Mouse (Mus musculus) spleen, adult 2 months (tissue): Measurements from ENCODE around the gene Stom. TPM values are rescaled to one million over a fixed set of nuclear protein-coding genes. Genes with fewer than 3 reads are reported as not detected.

Source experiments
- DNase-seq, 2 experiments: peaks; one replicate each; pipeline versions ENCODE4 v3.0.0 to v3.0.0-alpha.2; 2012 to 2021; ENCODE audit warnings: low spot score in 2 of 2, low read depth in 1 of 2
- H3K27ac ChIP-seq: fragments of 200-500 bp; 2 replicates; pipeline ENCODE4 v1.5.1; 2012; ENCODE audit warnings: low read length, inconsistent platforms; ENCODE audit not compliant: insufficient read depth
- H3K27me3 ChIP-seq: fragments of 200-500 bp; 2 replicates; pipeline ENCODE4 v1.6.1; 2012; ENCODE audit warnings: mild to moderate bottlenecking, moderate library complexity, low read length, inconsistent platforms; ENCODE audit not compliant: control insufficient read depth, insufficient read depth
- H3K36me3 ChIP-seq: fragments of 200-500 bp; 2 replicates; pipeline ENCODE4 v1.6.1; 2012; ENCODE audit warnings: mild to moderate bottlenecking, low read length, inconsistent platforms; ENCODE audit not compliant: control insufficient read depth, insufficient read depth
- H3K4me1 ChIP-seq: fragments of 200-500 bp; 2 replicates; pipeline ENCODE4 v1.6.1; 2011; ENCODE audit warnings: inconsistent platforms; ENCODE audit not compliant: control insufficient read depth, insufficient read depth, insufficient read length
- H3K4me3 ChIP-seq: fragments of 200-500 bp; 2 replicates; pipeline ENCODE4 v1.5.1; 2011; ENCODE audit warnings: mild to moderate bottlenecking, inconsistent platforms; ENCODE audit not compliant: insufficient read depth, insufficient read length; ENCODE audit errors: extremely low read depth
- CTCF ChIP-seq: fragments of 200-500 bp; IDR thresholded peaks from 2 replicates; pipeline ENCODE4 v1.5.1; 2011; ENCODE audit warnings: mild to moderate bottlenecking, inconsistent platforms; ENCODE audit not compliant: insufficient read depth, insufficient read length, insufficient replicate concordance; ENCODE audit errors: extremely low read depth
- POLR2A ChIP-seq: fragments of 200-500 bp; IDR thresholded peaks from 2 replicates; pipeline ENCODE4 v1.6.1; 2011; ENCODE audit warnings: low read depth, low read length, inconsistent platforms
- WGBS: fragments of 180-500 bp; shearing (Covaris S2); methylation state at CpG from one replicate; pipeline ENCODE4 v1.1.7; 2018; 5-methylcytosine and 5-hydroxymethylcytosine counted together
- polyA plus RNA-seq: library from polyadenylated mRNA; depleted of rRNA; stranded (reverse); fragments of >200 nt; gene quantifications from 2 replicates; pipeline ENCODE4 v1.2.3, GENCODE M21; 2012; rRNA removed

Stom gene
- polyA plus RNA-seq, 1 experiment: 41.9 TPM

GRCm38 (mm10) chr2:35267156-35267875 lies 69.5 kb downstream of the Stom start:
- Histone ChIP-seq H3K4me1 (no peaks in the 10 kb centered on the region; the same call in 1 of the 2 replicates), H3K36me3 (no peaks in the 10 kb centered on the region), H3K27ac (no peak overlapping the region), H3K27me3 (no peaks in the 10 kb centered on the region), H3K4me3 (no peak overlapping the region)
- WGBS: 88% methylated on average over 13 of the region's 13 CpGs
- TF ChIP-seq CTCF (no peak), POLR2A (no peak)
- DNase-seq: no peak

DNA sequence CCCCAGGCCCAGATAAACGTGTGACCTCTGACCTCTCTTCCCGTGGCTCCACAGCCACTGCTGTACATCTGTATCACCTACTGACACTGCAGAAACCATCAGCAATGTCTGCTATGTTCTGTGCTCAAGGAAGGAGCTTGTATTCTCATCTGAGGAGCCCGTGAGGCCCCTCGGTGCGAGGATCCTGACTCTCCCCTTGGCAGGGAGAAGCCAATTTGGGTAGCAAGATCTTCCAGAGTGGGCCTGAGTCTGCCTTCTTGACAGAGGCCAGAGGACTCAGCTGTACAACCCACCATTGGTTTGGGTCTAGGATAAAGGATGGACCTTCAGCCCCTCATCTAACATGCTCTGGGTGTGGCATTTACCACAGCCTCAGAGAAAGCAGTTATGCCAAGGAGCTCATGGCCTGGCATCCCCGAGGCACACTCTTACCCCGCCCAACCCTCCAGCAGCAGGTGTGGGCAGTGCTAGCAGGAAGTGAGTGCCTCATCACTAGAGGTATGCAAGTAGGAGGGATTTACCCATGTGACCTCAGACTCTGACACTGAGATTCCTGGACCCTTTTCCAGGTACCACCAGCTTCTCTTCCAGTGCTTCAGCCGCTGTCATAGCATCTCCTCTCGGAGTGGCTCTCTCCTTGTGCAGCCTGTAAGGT lies 70.4 kb downstream of the Stom start:
- Histone ChIP-seq H3K4me1 (no peaks in the 10 kb centered on the region; the same call in 1 of the 2 replicates), H3K36me3 (no peaks in the 10 kb centered on the region), H3K27me3 (no peaks in the 10 kb centered on the region), H3K4me3 (no peak overlapping the region), H3K27ac (no peak overlapping the region)
- TF ChIP-seq CTCF: no peak
- no peak for TF ChIP-seq POLR2A
- WGBS: 77% methylated on average over 9 of the region's 9 CpGs
- DNase-seq: no peak

DNA sequence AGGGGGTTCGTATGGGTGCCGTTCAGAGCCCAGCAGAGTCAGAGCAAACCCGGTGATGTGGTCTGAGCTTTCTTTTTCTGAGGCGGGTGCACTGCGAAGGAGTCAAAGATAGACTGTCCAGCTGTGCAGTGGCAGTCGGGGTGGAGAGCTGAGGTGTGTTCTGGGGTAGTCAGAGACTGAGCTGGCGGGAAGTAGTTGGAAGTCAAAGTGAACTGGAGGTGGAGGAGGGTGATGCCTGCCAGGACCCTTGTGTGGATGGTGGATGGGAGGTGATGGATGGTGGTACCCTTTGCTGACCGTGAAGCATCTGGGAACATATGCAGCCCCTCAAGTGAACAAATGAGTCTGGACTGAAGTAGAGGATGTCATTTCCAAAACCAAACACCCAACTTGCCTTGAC lies 71.0 kb downstream of the Stom start:
- H3K36me3 ChIP-seq: no peaks in the 10 kb centered on the region
- WGBS: 55% methylated on average over 8 of the region's 8 CpGs
- no peak for DNase-seq
- no peak overlapping the region for H3K4me3 ChIP-seq
- no peak overlapping the region for H3K27ac ChIP-seq
- no peaks in the 10 kb centered on the region for H3K27me3 ChIP-seq
- TF ChIP-seq POLR2A: no peak
- no peak for TF ChIP-seq CTCF
- no peaks in the 10 kb centered on the region; the same call in 1 of the 2 replicates for H3K4me1 ChIP-seq

DNA sequence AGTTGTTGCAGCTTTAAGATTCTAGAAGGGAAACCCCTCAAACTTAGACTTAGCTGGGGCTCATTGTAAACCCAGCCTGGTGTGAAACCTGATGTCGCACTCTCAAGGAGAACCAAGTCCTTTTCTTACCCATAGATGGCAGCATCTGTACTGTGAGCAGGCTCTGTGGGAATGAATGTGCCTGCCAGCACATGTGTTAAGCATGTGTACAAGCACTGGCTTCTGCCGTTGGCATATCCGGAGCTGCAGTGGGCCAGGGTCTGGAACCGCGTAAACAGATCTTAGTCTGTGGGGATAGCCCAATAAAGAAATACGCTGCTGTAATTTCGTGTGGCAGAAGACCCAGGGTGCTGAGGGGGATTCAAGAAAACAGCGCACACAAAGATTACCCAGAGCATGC lies 71.5 kb downstream of the Stom start:
- Histone ChIP-seq H3K27ac (no peak overlapping the region), H3K36me3 (no peaks in the 10 kb centered on the region), H3K4me1 (no peaks in the 10 kb centered on the region; the same call in 1 of the 2 replicates), H3K4me3 (no peak overlapping the region), H3K27me3 (no peaks in the 10 kb centered on the region)
- TF ChIP-seq POLR2A (no peak), CTCF (peak; percentile 40; the same call in 1 of the 2 replicates)
- 21% methylated on average over 8 of the region's 8 CpGs for WGBS
- peak; percentile 34 for DNase-seq

DNA sequence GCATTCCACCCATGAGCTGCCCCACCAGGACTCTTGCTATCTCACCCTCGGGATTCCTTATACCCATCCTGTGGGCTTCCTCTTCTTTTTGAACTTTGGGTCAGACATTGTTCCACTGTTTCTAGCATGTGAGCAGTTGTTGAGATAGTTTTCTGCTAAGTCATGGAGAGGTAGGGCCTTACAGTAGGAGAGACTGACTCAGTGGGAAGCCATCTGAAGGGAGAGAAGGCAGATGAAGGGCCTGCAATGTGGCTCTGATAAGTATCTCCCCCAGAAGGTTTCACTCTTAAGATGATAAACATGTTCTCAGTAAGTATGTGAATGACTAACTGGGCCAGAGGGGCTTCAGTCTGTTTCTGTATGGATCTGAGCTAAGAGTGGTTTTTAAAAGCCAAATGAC lies 72.7 kb downstream of the Stom start:
- no peak for TF ChIP-seq POLR2A
- TF ChIP-seq CTCF: no peak
- no peak for DNase-seq
- Histone ChIP-seq H3K4me3 (no peak overlapping the region), H3K27ac (no peak overlapping the region), H3K27me3 (no peaks in the 10 kb centered on the region), H3K4me1 (peaks cover 7% of the 10 kb centered on the region; the same call in 1 of the 2 replicates), H3K36me3 (no peaks in the 10 kb centered on the region)
- 61% methylated on average over 1 of the region's 1 CpGs for whole genome bisulfite sequencing

Other genes starting within 250 kb of the Stom start
- gene AI182371, start 235.4 kb downstream of the Stom start, polyA plus RNA-seq: 0.25 and 0.40 TPM in 2 replicates
- gene Cntrl, start 227.5 kb downstream of the Stom start, polyA plus RNA-seq: 19.7 and 21.6 TPM in 2 replicates
- gene Rab14, start 135.9 kb downstream of the Stom start, polyA plus RNA-seq: 106 and 244 TPM in 2 replicates
- 183 and 203 TPM in 2 replicates for gene Gsn, start 80.6 kb downstream of the Stom start, polyA plus RNA-seq
- gene 4930568D16Rik, start 30.8 kb upstream of the Stom start, polyA plus RNA-seq: not detected in 2 replicates
- not detected in 2 replicates for gene 4930402F06Rik, start 60.2 kb upstream of the Stom start, polyA plus RNA-seq
- 20.1 and 21.6 TPM in 2 replicates for gene Ggta1, start 126.3 kb upstream of the Stom start, polyA plus RNA-seq
- gene Dab2ip, start 221.3 kb upstream of the Stom start, polyA plus RNA-seq: 21.0 and 27.1 TPM in 2 replicates